Mouse (Mus musculus): ENCODE data around the gene Abcg2.
"Not testable (repeated sequence)": the region's sequence is repeated elsewhere in the genome, so short reads cannot be mapped to it uniquely, and the experiment has no call there.

Abcg2 gene

DNA sequence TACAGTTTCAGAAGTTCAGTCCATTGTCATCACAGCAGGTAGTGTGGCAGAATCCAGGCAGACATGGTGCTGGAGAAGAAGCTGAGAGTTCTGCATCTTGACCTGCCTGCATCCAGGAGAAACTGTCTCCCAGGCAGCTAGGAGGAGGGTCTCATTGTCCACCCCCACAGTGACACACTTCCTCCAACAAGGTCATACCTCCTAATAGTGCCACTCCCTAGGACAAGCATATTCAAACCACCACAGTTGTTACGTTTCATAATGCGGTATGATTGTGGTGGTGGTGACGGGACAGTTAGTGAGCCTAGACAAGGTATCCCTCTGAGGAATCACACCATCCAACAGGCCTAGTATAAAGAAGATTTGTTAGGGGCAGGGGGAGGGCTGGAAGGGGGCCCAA is at the start of gene Abcg2:
Abcg2 (plus strand) TSS at position 301 of the 400 bp plus-strand sequence.
- not testable (repeated sequence) for DNase-seq (ENCODE audit: low spot score in 2 of 2)

DNA sequence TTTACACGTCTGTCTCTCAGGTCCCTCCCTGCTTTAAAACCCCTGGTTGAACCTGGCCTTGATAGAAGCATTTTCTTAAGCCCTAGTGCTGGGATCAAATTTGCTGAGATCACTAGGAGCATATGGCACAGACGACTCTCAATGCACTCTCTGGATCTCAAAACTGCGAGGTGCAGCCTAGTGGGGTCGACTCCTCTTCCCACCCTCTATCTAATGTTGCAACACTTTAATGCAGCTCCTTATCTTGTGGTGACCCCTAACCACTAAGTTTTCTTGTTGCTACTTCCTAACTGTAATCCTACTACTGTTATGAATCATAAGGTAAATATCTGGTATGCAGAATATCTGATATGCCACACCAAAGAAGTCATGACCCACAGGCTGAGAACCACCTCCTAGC is 44.1 kb upstream of the Abcg2 start:
- not testable (repeated sequence) for DNase-seq (ENCODE audit: low spot score in 2 of 2)

DNA sequence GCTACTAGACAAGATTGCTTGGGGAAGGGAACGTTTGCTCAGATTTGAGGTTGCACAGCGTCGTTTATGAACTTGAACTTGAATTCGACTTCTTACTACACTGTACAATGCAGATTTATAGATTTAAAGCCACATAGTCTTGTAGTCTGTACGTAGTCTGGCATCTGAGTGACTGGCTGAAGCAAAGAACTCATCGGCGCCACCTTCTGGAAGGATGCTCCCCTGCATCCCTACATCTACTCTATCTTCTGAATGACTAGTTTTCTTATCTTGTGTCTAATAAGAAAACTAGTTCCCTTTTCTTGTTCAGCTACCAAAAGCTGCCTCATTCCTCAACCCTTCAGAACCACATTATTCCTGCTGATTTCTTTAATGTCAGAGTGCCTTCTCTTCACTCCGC is 41.5 kb upstream of the Abcg2 start:
- DNase-seq (ENCODE audit: low spot score in 2 of 2): peak in 1 of 2 experiments; percentile 7

DNA sequence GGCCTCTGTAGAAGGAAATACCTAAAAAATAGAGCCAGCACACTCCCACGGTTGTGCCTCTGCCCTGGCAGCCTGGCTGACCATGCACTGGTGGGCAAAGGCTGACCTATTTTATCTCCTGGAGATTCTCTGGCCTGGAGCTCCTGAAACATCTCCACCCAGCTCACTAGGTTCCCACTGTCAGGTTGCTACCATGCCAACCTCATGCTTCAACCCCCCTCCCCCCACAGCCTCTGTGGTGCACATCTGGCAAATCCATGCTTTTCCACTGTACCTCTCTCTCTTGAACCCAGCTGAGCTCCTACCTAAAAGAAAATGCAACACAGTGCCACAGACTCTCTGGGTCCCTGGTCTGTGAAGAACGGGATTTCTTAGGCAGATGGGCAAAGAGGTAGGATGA is 39.4 kb upstream of the Abcg2 start:
- not testable (repeated sequence) for DNase-seq (ENCODE audit: low spot score in 2 of 2)

DNA sequence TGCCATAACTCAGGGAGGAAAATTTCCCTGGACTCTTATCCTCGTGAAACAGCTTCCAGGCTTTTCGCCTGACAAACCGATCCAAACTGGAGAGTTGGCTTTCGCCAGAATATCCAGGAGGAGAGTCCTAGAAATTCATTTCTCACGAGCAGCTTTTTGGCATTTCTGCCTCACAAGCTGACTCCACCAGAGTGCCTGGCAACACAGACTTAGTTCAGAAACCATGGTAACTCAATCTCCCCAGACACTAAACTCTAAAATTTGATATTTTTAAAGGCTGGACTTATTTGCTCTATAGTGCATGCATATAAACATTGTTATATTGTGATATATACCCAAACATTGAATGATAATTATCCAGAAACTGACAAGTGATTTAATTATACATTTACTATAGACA is 38.3 kb upstream of the Abcg2 start:
- DNase-seq (ENCODE audit: low spot score in 2 of 2): not testable (repeated sequence)

DNA sequence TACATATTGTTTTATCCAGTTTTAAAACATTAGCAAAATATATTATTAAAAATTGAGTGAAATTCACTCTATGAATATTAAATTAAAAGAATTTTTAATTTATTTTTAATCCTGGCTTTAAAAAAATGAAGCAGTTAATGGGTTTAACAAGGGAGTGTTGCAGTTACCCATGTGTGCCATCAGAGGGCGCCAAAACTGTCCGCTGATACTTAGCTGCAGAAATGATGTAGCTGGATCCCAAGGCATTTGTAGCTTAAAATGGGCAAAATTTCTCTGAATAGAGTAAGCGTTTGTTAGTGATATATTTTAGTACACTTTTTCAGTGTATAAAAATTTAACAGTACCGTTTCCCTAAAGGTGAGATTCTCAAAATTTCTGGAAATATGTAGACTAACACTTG is 37.5 kb upstream of the Abcg2 start:
- peak in 1 of 2 experiments; percentile 35 for DNase-seq (ENCODE audit: low spot score in 2 of 2)

DNA sequence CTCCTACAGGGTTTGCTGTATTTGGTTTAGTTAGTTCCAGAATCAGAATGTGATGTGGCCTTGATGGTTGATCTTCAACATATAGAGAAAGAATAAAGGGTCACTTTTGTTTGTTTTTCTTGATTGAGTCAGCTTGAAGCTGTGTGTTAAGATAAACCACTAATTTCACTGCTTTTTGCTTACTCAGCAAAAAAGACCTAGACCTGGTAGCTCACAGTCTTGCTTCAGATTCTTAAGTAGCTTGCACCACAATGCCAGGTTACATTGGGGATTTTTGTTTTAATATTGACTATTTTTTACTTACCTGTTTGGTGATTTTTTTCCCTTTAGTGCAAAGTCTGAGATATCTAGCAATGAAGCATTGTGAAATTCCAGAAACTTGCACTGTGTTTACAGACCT is 30.5 kb upstream of the Abcg2 start:
- DNase-seq (ENCODE audit: low spot score in 2 of 2): not testable (repeated sequence)

DNA sequence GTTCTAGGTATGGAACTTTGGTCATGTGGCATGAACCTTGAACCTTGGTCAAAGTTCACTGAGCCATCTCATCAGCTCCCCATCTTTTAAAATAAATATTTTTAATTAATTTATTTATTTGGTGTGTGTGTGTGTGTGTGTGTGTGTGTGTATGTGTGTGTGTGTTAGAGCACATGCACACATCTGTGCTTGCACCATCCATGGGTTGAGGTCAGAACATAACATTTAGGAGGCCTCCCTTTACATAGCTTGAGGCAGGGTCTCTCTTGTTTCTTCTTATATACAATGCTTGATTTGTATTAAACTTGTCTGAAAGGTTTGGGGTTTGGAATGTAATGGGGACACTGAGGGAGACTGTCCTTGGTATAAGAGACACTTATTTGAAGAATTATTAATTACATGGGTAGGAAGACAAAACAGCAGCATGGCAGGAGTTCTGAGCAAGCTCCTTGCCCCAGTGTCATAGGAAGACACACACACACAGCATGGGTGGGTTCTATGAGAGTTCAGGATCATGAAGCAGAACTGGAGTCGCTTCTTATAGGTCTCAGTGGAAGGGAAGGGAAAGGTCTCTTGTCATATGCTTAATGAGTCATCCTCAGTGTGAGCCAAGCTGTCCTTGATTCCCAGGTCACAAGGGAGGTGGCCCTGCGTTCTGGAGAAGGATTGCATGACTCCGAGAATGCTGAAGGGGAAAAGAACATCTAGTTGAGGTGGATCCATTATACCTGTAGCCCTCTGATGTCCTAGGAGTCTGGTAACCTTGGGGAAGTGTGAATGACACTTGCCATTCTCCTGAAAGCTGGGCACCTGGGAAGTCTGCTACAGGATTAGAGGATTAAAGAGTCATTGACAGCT is 9.9 kb downstream of the Abcg2 start:
- DNase-seq (ENCODE audit: low spot score in 2 of 2): not testable (repeated sequence)

DNA sequence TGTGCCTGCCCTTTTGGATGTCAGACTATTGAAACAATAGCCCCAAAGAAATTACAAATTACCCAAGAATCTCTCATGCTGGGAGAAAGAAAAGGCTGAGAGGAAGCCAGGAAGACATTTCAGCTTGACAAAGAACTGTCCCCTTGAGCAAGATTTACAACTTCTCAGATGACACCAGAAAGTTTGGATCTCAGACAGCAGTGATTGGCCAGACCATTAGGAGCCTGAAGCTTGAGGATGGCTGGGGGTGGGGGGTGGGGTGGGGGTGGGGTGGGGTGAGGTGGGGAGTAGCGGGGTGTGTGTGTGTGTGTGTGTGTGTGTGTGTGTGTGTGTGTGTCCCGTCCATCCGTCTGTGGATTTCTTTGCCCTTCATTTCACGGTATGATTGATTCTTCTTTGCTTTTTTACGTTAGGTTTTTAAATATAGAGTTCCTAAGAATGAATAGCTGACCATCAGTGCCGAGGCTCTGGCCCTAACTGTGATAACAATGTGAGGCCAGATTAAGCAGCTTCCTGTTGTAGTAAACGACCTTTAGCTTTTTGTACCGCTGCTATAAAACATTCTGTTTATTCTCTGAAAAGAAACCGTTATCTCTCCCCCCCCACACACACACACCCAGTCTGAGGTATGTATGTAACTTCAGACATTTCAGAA is 11.4 kb downstream of the Abcg2 start:
- not testable (repeated sequence) for DNase-seq (ENCODE audit: low spot score in 2 of 2)

DNA sequence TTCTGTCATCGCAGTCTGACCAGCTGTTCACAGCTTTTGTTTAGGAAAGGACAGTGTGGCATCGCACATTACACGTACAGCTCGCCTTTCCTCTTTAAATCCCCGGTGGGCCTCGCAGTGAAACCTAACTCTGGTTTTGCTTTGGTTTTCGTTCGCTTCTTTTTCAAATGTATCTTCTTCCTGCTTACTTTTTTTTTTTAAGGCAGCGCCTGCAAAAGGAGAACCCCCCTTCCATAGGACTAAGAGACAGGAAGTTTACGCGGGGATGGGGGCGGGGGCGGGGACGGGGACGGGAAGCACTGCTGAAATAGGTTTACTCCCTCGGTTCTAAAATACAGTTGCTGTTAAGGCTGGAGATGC is 12.0 kb downstream of the Abcg2 start:
- DNase-seq (ENCODE audit: low spot score in 2 of 2): peak in 1 of 2 experiments; percentile 12

DNA sequence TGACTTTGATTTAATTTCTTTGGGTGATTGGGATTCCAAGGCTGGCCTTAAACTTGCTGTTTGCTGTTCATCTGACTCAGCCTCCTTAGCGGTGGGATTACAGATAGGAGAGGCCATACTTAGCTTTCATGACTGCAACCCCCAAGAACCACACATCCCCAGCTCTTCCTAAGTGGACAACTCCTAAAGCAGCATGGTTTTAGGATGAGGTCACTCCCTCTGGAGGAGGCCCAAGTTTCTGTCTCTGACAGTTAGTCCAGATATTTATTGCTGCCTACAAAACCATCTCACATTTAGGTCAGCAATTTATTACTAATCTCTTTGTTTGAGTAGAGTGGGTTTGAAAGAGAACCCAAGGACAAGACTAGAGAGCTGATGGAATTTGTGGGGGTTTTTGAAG is 17.8 kb downstream of the Abcg2 start:
- not testable (repeated sequence) for DNase-seq (ENCODE audit: low spot score in 2 of 2)

DNA sequence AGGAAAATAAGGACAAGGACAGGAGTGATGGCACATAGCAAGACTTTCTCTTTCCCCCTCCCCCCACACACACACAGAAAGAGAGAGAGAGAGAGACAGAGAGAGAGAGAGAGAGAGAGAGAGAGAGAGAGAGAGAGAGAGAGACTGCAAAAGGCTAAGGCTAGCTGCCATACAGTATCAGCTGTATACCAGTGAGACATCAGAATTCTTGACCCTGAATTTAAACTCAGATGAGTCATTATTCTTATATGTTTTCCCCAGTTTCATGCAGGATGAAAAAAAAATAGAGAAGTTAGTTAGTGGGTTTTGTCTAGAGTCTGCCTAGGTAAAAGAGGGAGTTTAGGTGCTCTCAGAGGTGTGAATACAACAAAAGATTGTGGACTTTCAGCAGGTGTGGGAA is 18.7 kb downstream of the Abcg2 start:
- not testable (repeated sequence) for DNase-seq (ENCODE audit: low spot score in 2 of 2)

DNA sequence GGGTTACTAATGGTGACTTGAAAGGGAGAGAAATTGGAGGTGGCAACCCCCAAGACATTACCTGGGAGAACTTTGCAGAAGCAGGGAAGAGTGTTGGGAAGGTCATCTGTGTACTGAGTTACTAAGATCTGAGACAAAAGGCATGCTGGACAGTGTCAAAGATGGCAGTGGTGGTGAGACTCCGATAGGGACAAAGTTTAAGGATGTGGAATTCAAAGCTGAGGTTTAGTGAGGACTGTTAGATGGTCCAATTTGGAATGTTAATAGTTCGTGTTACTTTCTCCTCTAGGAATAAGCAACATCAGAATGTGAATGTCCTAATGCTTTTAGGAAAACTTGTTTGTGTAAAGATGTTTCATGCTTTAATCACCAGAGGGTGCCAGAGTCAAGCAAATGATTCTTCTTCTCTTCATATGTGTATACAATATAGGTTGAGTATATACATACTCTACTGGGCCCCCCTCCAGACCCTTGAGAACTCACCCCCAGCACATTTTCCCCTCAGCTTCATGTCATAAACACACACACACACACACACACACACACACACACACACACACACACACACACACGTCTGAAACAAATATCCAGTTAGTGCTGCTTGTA is 19.3 kb downstream of the Abcg2 start:
- DNase-seq (ENCODE audit: low spot score in 2 of 2): not testable (repeated sequence)

DNA sequence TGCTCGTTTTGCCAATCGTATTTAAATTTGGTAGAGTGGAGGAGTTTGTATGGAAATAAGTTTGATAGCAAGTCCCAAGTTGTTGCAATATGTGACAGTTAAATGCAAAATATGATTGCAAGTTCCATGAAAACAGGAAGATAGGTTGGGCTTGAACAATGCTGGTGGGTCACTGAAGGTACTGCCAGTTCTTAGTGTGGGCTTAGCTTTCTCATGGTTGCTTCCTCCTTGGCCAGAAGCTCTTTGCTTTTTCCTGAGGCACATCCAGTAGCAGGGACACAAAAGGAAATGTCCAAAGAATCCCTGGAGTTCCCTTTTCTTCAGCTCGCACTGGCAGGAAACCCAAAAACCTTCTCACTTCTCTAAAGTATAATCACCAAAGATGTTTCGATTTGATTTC is 22.3 kb downstream of the Abcg2 start:
- DNase-seq (ENCODE audit: low spot score in 2 of 2): no peak

DNA sequence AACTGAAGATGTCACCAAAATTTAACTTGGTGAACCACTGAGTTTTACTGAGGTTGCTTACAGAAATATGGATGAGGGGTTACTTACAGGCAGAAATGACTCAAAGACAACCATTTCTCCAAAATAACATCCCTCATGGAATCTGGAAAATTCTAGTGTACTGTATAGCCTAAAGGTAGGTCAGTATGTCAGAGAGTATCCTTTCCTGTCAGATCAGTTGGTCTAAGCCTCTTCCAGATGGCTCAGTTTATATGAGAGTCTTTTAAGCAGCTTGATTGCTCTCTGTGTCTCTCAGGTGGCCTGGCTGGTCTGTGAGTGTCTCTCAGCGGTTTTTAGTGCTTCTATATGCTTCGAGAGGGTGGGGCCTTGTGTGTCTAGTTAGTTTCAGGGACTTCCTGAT is 24.1 kb downstream of the Abcg2 start:
- DNase-seq (ENCODE audit: low spot score in 2 of 2): no peak

DNA sequence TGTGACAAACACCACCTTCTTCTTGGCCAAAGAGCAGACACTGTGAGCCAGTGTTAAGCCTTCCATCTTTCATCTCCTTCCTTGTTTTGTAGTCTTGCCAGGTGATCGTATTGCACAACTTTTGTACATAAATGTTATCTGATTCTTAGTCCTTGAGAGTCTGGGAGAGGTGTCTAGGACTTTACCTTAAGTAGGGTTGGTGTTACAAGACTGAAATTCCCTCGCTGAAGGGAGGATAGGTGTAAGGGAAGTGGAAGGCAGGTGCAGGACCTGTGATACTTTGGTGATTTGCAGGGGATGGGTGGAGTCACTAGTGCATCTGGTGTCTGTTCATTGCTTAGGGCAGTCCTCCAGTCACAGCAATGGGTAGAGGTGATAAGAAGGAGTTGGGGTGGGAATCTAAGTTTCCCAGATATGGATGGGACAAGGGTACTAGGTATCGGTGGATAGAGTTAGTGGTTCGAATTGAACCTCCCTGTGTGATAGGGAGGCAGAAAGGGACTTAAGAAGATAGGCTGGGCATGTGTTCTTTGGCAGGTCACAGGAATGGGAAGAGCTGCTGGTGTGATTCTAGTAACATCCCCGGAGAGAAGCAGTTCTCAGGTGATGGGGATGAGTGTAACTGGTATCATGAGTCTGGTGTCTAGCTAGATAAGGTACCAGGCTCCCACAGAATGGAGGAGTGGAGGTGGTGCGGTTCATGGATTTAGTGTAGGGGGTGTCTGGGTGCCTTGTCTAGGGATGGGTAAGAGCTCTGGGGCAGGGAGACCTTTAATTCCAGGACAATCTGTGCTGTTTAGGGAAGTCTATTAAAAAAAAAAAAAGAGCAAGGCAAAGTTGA is 25.8 kb downstream of the Abcg2 start:
- no peak for DNase-seq (ENCODE audit: low spot score in 2 of 2)

DNA sequence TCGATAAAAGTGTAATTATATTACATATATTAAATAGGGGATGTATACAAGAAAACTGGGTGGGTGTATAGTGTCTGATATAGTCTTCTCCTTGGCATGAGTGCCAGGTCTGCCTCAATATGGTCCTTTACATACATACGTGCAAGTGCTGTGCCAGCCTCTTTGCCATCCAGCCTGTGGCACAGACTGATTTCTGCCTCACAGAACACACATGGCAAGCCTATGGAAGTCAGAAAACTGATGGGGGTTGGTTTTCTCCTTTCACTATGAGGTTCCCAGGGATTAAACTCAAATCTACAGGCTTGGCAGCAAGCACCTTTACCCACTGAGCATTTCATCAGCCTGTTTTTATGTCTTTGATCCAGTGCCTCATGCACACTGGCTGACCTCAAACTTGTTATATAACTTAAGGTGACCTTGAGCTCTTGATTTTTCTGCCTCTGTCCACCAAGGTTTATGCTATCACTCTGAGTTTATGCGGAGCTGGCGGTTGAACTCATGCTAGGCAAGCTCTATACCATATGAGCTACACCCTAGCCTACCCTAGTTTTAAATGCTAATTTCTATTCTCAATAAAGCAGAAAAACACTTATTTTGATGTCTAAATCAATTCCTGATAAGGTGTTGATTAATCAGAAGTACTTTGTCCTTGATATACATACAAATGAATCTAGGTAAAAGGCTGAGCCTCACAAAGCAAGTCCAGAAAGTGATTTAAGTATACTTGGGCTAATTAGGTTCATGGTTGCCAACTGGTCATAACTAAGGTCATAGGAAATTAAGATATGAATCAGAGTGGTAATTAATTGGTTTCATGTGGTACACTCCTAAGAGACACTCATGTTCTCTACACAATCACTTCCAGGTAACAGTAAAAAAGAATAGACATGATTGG is 26.7 kb downstream of the Abcg2 start:
- DNase-seq (ENCODE audit: low spot score in 2 of 2): peak in 1 of 2 experiments; percentile 7

DNA sequence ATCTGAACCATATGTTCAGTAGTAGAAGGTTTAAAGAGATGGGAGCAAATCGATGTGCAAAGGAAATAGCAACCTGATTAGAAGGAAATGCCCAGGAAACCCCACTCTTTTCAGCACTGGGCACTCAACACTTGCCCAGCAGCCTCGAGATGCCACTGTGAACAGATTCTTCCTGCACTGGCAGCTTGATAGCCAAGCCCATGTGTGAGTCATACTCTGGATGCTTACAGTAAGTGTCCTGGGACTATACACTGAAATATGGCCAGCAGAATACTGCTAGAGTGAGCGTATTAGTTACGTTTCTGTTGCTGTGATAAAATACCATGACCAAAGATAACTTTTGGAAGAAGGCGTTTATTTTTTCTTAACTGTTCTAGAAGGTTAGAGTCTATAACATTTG is 39.8 kb downstream of the Abcg2 start:
- DNase-seq (ENCODE audit: low spot score in 2 of 2): no peak

DNA sequence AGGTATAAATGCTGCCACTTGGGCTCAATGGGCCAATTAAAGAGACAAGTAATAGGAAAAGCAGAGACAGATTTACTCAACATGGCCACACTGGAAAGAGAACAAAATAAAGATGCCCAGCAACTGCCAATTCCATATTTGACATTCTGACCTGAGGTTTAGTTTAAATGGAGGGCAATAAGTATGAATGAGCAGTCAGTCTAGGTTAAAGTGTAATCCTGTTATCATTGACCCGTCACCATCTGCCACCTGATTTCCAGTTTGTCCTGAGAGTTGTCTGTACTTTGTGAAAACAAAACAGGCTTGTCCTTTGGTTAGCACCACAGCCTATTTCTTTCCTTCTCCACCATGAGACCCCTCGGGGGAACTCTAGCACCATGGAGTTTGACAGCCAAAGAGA is 44.9 kb downstream of the Abcg2 start:
- no peak for DNase-seq (ENCODE audit: low spot score in 2 of 2)

DNA sequence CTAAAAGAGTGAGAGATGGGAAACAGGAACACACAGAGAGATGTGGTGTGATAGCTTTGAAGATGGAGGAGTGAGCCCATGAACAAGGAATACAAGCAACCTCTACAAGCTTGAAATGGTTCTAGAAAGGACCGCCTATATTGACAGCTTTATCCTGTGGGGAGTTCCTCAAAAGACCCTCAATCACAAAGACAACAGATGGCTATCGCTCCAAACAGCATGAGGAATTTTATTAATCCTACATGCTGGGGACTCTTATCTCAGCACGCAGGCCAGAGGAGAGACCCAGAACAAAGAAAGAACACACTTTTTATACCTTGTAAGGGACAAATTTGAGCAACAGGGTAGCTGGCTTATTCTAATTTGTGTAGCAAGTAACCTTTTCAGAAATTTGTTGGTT is 48.1 kb downstream of the Abcg2 start:
- no peak for DNase-seq (ENCODE audit: low spot score in 2 of 2)

DNA sequence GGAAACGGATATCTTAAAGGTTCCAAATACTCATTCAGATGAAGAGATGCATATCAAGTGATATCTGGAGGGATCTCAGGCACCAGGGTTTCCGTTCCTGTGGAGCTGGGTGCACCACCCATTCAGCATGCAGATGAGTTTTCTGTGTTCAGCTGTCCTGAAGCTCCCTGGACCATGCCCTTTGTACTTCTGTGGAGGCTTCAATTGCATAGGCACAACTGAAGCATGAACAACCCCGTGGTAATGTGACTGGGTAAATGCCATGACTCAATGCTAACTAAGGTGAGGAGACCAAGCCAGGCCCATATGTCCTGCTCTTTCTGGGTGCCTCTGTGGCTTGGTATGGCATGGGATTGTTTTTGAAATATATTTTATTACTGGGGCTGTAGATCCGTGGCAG is 49.4 kb downstream of the Abcg2 start:
- no peak for DNase-seq (ENCODE audit: low spot score in 2 of 2)
